Mouse (Mus musculus): ENCODE results near the gene Rem1.

Rem1 gene

DNA sequence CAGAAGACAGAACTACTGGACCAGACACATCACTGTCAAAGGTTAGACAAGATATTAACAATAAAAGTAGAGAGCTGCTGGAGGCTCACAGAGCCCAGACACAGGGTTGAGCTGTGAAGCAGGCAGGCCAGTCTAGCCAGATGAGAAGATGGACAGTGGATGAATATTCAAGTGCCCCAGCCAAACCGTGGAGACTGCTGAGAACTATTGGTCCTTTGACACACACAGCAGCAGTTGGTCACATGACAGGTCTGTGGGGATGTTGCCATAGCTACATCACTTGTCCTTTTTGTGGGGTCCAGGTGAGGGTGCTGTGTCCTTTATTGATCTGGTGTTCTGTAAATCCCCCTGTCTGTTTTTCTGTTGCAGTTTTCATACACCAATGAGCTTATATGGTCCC lies 1.5 kb upstream of the Rem1 start:
- intact Hi-C loops (cut with DNase I), result no loop called here

DNA sequence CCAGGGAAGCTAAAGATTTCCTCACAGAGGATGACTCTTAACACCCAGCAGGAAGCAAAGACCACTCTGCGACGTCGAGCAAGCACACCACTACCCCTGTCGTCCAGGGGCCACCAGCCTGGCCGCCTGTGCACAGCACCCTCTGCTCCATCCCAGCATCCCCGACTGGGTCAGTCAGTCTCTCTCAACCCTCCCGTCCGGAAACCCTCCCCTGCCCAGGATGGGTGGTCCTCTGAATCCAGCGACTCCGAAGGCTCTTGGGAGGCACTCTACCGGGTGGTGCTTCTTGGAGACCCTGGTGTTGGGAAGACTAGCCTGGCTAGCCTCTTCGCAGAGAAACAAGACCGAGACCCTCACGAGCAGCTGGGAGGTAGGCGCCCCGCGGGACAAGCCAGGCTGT lies 1.3 kb downstream of the Rem1 start:
- intact Hi-C loops (cut with DNase I), result no loop called here

DNA sequence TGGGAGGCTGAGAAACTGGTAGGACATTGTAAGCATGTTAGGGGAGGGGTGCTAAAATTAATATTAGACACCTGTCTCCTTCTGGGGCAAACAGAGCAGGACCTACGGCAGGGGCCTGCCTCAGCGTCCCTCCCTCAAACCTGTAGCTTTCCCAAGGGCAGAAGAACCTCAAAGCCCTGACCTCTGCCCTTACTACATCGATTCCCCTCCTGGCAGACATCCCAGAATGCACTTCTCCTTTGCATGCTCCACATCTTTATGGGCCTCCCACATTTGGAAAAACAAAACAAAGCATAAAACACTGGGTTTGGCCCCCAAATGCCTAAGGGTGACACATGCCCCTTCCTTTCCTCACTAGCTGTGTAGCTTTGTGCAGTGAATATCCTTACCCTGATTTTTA lies 2.5 kb downstream of the Rem1 start:
- intact Hi-C loops (cut with DNase I), result no loop called here

DNA sequence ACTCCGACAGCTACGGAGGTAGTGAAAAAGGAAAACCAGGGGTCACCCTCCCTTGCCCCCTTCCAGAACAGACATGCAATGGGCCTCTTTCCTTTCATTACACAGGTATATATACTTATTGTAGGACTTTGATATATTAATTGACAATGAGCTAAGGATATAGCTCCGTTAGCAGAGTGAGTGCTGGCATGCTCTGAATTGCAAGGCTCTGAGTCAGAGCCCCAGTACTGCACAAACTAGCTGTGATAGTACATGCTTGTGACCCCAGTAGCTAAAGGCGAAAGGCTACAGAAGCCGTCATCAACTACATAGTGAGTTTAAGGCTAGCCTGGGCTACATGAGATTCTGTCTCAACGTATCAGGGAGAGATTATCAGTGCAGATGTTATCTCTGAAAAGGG lies 3.2 kb downstream of the Rem1 start:
- intact Hi-C loops (cut with DNase I), result no loop called here

DNA sequence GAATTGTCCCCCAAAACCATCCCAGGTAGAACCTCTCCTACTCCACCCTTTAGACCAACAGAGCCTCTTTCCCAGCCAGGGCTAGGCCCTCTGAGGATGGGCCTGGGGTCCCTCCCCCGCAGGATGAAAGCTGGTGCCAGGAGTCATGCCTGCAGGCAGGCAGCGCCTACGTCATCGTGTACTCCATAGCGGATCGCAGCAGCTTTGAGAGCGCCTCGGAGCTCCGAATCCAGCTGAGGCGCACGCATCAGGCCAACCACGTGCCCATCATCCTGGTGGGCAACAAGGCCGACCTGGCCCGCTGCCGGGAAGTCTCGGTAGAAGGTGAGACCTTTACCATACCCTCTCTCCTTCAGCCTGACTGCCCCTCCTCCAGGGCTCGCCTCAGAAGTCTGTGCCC lies 6.6 kb downstream of the Rem1 start:
- intact Hi-C loops (cut with DNase I), result no loop called here

DNA sequence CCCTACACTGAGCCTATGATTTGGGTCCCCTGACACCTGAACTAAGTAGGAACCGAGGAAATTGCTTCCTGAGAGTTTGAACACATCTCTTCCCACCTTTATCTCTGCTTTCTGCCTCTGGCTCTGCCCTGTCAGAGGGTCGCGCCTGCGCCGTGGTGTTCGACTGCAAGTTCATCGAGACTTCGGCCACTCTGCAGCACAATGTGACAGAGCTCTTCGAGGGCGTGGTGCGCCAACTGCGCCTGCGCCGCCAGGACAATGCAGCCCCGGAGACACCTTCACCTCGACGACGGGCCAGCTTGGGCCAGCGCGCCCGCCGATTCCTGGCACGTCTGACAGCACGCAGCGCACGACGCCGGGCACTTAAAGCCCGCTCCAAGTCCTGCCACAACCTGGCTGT lies 7.6 kb downstream of the Rem1 start:
- intact Hi-C loops (cut with DNase I), result no loop called here

DNA sequence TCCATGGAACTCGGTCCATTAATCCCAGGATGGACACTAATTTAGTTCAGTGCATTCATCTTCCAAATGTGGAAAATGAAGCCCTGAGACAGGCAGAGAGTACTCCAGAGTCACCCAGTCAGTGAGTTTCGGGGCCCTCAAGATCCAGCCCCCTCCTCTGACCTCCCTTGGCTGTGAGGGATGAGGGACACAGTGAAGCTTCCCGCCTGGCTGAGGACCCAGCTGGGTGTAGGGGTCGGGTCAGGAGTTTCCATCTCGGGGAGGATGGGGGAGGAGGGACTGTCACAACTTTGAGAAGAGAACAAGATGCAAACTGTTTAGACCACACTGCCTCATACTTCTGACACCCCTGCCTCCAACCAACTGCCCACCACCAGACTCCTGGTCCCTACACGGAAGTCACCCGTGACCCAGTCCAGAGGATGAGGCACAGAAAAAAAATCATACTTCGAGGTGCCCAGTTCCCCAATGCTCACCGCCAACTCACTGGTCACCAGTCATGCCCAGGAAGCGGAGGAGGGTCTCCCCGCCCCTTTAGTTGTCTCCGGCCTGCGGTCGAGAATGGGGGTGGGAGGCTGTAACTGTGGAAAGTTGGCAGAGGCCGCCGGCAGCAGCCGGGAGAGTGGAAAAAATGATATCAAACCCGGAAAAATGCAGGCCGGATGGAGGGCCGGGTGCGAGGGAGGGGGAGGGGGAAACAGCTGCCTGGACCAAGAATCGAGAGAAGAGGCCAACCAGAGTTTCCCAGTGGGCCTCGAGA lies 9.7 kb downstream of the Rem1 start:
- intact Hi-C loops (cut with DNase I), result no loop called here

DNA sequence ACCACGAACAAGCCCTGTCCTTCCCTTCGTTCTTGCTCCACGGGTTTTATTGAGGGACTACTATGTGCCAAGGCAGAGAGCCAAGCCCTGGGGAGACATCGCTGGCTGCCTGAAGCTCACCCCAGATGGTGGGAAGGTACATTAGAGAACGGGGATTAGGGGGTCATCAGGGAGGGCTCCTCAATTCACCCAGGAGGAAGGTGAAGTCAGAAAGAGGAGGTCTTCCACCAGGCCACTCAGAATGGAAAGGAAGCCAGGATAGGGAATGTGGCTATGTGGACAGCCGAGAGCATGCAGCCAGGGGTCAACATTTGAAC lies 10.2 kb downstream of the Rem1 start:
- intact Hi-C loops (cut with DNase I), result no loop called here

DNA sequence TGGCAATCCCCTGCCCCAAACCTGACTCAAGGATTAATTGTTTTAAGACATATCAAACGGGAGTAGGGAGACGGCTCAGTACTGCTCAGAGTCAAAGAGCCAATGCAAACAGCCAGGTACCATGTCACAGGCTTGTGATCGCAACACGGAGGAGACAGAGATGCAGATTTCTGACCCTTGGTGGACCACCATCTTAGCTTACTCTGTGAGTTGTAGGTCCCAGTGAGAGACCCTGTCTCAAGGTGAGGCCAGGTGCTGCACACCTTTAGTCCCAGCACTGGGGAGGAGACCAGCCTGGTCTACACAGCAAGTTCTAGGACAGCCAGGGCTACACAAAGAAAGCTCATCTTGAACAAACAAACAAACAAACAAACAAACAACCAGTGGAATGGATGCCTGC lies 10.6 kb downstream of the Rem1 start:
- intact Hi-C loops (cut with DNase I), result no loop called here

DNA sequence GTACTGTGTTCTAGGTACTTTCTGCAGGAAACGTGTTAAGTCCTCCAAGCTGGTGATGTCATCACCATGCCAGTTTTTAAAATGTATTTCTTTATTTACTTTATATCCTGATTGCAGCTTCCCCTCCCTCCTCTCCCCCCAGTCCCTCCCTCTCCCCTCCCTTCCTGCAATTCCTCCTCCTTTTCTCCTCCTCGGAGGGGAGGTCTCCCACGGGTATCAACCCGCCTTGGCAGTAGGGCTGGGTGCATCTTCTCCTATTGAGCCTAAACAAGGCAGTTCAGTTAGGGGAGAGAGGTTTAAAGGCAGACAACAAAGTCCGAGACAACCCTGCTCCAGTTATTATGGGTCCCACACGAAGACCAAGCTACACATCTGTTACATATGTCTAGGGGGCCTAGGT lies 12.1 kb downstream of the Rem1 start:
- intact Hi-C loops (cut with DNase I), result no loop called here

DNA sequence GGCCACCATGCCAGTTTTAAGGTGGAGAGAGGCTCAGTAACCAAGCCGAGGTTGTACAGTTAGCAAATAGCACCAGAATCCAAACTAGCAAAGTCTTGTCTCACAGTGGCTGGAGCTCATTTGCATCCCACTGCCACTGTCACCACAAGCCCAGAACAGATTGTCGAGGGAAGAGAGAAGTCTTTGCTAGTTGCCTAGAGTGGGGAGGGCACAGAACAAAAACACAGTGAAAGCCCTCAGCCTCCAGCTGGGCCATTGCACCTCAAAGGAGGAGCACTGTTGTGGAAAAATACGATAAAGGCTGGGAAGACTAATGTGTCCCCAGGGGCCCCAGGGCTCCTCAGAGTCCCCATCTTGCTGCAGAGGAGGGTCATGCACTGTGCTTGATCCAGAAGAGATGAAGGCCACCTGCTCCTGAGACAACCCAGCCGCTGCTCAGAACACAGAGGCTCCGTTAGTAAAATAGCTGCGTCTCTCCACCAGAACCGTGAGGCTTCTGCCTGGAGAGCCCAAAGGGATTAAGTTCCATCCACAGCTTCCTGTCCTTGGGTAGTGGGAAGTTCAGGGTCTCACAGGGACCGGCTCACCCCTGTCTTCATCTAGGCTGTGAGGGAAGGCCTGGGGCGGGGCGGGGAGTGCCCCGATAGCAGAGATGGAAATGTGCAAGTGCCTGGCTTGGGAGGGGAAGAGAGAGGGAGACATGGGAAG lies 12.8 kb downstream of the Rem1 start:
- intact Hi-C loops (cut with DNase I), result no loop called here

DNA sequence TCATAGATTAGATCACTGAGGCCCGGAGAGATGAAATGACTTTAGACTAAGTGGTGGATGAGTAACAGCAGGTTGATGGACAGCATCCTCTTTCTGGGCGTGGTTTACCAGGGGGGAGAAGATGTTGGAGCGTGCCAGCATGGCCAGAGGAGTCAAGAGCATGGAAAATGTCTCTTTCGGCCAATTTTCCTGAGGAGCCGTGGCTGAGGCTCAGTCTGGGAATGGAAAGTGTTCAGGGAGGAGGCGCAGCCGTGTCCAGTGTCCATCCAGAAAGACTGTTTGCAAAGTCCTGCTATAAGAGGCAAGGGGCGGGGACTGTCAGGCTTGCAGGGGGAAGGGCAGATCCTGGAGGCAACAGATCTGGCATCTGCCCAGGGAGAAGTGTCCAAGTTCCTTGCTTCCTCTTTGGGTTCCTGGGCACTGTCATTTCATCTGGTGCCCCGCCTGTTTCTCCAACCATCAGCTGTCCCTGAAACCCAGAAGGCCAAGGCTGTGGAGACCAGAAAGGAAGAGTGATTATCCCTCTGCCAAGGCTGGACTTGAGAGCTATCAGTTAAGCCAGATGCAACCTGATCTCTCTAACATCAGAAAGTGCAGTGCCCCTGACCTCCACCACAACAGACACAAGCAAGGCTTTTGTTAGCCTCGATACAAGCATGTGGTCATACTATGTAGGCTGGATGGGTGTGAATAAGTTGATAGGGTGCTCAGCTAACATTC lies 26.3 kb downstream of the Rem1 start:
- intact Hi-C loops (cut with DNase I), result no loop called here

DNA sequence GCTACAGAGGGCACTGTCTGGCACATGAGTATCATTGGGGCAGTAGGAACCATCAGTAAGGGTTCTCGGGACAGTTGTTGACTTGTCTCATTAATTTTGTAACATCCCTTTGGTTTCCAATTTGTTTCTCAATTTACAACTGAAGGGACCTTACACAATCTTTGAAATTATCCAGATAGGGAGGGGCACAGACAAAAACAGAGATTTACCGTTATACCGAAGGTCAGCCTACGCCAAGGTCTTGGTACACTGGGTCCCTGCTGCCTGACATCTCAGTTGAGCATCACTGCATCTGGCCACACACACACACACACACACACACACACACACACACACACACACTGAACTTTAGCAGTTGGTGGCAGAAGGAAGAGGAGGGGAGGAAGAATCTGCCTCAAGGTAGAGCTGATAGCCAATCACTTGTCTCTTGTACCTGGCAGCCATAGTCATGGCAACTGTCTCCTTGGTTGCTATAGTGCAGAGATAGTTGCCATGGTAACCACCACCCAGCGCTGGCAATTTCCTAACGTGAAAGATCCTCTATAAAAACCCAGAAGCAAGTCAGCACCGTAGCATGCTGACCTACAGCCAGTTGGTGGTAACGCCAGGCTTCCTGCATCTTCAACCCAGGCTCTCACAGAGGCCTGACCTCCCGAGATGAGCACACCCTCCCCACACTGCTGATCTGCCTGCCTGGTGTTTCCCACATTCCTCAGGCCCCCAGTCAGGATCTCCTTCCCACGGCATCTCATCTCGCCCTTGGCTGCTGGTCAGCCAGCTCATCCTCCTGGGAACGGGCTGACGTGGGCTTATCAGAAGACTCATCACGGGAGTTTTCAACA lies 27.3 kb downstream of the Rem1 start:
- intact Hi-C loops (cut with DNase I), result no loop called here

DNA sequence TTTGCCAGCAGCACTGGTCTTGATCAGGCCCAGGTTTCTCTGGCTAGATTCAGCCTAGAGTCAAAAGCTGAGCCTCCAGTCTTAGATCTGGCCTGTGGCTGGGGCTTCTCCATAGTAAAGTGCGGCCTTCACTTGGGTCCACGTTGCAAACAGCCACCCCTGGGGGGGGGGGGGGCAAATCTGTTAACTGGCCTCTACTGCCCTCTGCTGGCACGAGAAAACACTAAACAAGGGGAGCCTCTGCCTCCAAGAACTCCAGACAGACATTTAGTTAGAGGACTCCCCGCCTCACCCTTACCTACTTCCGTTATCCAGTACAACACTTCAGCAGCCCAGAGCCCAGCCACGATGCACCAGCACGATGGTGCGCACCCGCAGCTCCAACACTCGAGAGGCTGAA lies 30.6 kb downstream of the Rem1 start:
- intact Hi-C loops (cut with DNase I), result loop anchor here (1.0 kb wide), 1 partner anchor 42 kb away; no protein-coding TSS in a partner anchor

DNA sequence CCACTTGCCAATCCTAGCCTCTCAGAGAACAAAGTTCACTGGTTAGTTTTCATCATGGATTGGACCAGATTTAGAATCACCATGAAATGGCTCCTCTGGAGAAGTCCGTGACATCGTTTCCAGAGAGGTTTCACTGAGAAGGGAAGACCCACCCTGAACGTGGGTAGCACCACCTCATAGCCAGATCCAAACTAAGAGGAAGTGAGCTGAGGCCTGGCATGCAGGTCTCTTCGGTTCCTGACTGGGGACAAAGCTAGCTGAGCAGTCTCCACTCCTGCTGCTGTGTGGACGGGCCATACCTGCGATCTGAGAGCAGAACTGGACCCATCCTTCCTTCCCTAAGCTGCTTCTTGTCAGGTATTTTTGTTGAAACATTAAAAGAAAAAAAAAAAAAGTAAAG lies 34.4 kb downstream of the Rem1 start:
- intact Hi-C loops (cut with DNase I), result loop anchor here (10.0 kb wide), 1 partner anchor 106 kb away; no protein-coding TSS in a partner anchor

DNA sequence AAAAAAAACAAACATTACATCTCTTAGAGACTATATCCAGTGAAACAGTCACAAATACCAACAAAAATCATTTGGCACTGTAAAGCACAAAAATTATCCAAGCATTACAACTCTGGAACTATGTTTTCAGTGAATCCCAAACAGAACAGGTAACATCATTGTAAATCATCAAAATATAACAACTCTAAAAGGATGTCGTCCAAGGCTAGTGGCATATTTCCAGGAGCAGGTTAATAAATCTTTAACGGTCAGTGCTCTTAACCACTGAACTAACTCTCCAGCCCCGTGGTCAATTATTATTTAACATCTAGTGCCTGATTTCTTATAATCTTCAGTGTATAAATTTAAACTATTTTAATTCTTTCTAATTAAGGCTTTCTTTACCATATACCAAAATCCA lies 39.4 kb downstream of the Rem1 start:
- intact Hi-C loops (cut with DNase I), result loop anchor here (10.0 kb wide), 1 partner anchor 111 kb away; no protein-coding TSS in a partner anchor

DNA sequence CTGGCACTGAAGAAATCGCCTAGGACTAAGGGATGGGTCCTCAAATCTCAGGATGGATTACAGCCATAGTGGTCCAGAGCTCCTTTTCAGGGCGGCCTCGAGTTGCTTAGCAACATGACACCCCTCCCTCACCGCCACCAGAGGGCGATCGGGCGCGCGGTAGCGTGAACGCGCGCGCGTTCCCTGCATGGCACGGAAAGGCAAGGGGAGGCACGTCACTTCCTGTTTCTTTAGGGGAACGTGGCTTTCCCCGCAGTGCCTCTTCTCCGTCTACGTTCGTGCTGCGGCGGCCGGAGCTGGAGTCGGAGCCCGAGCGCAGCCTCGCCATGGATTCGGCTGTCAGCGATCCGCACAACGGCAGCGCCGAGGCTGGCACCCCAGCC lies 42.5 kb downstream of the Rem1 start, which contains the start of gene H13:
Gene H13, plus strand, starts transcription at position 206 of the 383 bp plus-strand sequence.
- intact Hi-C loops (cut with DNase I), result loop anchor here (10.0 kb wide), 1 partner anchor 114 kb away; no protein-coding TSS in a partner anchor

DNA sequence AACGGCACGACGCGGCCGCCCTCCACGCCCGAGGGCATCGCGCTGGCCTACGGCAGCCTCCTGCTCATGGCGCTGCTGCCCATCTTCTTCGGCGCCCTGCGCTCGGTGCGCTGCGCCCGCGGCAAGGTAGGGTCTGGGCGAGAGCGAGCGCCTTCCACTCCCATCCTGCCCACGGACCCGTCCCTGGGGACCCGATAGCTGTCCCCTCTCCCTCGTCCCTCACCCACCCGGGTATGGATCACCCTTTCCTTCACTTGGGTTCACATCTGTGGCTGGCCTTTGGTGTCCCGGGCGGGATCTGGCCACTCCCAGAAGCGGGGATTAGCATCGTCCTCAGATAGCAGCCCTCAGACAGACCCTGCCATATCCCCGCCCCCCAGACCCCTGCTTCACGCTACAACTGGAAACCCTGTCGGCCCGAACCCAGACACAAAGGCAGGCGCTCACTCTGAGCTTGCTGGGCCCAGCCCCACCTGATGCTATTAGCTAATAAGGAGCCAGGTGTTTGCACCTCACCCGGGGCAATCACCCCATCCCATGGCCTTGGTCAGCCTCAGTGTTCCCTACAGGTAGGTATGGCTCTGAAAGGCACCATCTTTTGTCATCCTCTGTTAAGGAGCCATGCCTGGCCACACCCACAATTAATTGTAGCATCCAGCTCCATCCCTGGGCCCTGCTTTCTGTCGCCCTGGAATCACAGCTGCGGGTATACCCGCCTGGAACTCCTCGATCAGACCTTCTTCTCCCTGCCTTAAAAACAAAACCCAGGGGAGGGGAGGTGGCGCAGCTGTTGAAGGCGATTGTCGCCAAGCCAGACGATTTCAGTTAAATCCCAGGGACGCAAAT lies 43.1 kb downstream of the Rem1 start:
- intact Hi-C loops (cut with DNase I), result loop anchor here (10.0 kb wide), 1 partner anchor 115 kb away; no protein-coding TSS in a partner anchor

DNA sequence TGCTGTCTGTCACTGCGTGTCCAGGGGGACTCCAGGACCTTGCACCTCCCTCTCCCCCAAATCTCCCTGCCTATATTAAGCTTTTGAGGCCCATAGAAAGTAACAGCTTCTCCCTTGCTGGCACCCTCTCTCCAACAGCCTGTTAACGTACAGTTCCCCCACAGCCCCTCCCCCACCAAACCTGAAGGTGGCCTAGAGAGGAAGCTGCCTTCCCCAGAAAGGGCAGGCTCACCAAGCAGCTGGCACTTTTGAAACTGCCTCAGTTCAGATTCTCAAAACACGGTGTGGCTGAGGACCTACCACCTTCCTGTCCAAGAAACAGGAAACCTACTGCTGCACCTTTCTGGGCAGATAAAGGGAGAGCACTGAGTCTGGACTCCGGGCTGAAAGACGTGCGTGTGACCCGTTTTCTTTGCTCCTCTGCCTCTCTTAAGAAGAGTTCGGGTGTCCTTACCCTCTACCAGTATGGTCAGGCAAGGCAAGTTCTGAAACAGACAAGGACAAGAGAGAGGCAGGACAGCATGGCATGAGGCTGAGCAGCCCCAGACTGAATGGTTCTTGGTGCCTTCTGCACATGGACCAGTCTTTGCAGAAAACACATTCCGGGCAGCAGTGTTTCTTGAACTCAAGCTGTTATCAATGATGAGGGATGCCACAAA lies 44.4 kb downstream of the Rem1 start:
- intact Hi-C loops (cut with DNase I), result no loop called here

DNA sequence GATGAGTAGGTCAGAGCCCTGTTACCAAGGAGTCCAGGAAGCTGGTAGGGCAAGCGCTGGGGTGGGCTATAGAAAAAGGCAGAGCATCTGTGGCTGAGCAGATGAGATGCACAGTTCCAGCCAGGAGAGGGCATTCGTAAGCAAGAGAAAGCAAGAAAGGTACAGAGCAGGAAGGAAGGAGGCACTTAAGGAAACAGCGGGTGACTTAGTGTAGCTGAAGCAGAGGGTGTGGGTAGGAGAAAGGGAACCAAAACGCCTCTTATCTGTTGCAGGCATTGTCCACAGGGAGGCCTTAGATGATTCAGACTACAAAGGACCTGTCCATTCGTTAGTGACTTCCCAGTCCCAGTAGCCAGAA lies 44.9 kb downstream of the Rem1 start:
- intact Hi-C loops (cut with DNase I), result no loop called here

Data from adrenal gland (tissue).